Mouse (Mus musculus) splenic B cell, adult 2 months (primary cell): ENCODE measurements around the gene Fam129b.

Source experiments
- DNase-seq: peaks from one replicate; pipeline ENCODE4 v3.0.0-alpha.2; 2011; ENCODE audit warnings: low read depth, low spot score
- H3K27me3 ChIP-seq: 2 replicates; pipeline ENCODE4 v1.6.1; 2012; ENCODE audit warnings: mild to moderate bottlenecking, low read length, moderate library complexity, mixed read lengths; ENCODE audit not compliant: control insufficient read depth, poor library complexity, insufficient read depth, severe bottlenecking
- H3K36me3 ChIP-seq: 2 replicates; pipeline ENCODE4 v1.6.1; 2012; ENCODE audit warnings: mild to moderate bottlenecking, low read length, moderate library complexity, mixed read lengths; ENCODE audit not compliant: control insufficient read depth, poor library complexity, insufficient read depth, severe bottlenecking

Fam129b gene

DNA sequence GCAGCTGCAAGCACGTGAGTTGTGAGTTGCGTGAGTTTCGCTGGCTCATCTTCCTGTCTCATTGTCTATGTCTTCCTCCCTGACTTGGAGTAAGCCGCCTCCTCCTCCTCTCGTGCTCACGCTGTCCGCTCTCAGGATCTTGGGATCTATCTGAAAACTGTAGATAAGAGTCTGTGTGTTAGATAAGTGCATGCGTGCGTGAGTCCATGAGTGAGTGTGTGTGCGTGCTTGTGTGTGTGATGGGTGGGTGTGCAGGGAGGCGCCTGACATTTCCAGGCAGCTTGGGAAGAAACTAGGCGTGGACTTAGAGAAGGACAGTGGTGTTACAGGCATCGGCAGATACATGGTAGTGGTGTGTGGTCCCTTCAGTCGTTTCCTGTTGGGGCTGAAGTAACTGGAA lies 16.6 kb downstream of the Fam129b start:
- no peaks in the 10 kb centered on the region for H3K36me3 ChIP-seq
- H3K27me3 ChIP-seq: no peaks in the 10 kb centered on the region
- no peak for DNase-seq

DNA sequence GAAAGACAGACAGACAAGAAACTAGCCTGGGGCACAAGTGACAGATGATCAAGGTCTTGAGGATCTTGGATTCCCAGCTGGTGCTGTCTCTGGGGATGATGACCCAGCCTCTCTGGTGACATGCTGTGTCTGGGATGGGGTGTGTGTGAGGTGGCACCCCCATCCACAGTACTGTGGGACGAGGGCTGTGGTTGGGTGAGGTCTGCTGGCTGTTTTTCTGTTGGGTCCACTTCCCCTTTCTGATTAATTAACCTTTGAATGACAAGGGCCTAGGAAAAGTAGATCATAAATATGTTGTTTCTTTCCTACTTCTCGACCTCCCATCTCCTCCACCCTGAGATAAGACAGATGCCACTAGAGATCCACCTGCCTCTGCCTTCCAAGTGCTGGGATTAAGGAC lies 18.2 kb downstream of the Fam129b start:
- no peaks in the 10 kb centered on the region for H3K36me3 ChIP-seq
- no peaks in the 10 kb centered on the region for H3K27me3 ChIP-seq
- peak; percentile 56 for DNase-seq

DNA sequence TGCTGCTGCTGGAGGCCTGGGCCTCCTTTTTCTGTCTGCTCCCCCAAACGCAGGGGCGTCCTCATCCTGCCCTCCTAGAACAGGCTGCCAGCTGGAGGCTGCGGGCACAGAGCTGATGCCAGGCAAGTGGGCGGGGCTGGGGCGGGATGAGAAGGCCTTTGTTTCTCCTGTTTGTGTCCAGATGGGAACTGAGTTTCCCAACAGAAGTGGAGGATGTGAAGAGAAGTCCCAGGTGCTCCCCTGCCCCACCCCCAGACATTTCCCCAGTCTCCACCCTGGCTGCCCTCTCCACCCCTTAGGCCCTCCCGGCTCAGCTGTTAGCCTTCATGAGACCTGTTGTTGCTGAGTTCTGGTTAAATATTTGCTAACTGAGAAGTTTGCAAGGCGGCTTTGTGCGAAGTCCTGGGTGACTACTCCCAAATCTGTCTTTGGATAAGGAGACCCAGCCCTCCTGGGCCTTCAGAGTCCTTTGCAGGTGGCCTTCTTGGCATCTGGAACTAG lies 19.7 kb downstream of the Fam129b start:
- DNase-seq: no peak
- Histone ChIP-seq H3K27me3 (no peaks in the 10 kb centered on the region), H3K36me3 (no peaks in the 10 kb centered on the region)

DNA sequence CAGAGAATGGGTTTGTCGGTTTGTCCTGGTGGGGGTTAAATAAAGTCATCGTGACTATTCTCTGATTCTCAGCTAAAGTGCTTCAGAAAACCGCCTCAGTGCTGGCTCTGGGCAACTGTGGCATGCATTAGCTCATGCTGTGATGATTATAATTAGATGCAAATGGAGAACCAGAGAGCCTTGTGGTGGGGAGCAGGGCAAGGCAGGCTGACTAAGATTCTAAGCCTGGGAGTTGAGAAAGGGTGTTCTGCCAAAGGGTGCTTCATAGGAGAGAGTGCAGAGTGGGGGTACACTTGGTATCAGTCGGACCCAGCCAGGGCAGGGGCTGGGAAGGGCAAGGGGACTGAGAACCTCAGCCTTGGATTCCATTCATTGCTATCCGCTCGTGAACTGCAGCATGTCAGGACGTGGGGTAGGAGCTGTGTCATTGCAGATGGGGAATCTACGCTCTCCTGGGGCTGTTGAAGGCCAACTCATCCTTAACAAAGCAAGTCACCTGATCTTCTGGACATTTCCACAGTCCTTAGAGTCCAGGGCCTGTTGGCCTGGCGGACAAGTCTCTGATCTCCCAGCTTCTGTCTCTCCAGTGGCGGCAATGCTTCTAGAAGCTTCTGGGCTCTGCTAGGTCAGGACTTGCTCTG lies 20.7 kb downstream of the Fam129b start:
- DNase-seq: no peak
- Histone ChIP-seq H3K36me3 (no peaks in the 10 kb centered on the region), H3K27me3 (no peaks in the 10 kb centered on the region)

DNA sequence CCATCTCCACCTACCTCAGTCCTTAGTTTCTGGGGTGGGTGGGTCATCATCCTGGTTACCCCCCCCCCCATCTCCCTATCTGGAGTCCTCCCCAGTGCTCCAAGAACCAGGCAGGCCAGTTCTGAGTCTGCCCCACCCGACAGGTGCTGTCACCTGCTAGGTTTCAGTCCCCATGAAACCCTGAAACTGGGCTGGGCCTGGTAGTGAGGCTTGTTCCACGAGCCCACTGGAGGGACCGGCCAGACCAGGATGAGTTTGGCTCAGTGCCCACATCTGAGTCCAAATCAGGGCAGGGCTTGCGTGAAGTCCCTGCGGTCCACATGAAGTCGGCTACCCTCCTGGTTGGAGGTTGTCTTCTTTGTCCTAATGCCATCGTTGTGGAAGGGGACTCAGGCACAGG lies 23.1 kb downstream of the Fam129b start:
- DNase-seq: no peak
- Histone ChIP-seq H3K27me3 (no peaks in the 10 kb centered on the region), H3K36me3 (no peaks in the 10 kb centered on the region)

DNA sequence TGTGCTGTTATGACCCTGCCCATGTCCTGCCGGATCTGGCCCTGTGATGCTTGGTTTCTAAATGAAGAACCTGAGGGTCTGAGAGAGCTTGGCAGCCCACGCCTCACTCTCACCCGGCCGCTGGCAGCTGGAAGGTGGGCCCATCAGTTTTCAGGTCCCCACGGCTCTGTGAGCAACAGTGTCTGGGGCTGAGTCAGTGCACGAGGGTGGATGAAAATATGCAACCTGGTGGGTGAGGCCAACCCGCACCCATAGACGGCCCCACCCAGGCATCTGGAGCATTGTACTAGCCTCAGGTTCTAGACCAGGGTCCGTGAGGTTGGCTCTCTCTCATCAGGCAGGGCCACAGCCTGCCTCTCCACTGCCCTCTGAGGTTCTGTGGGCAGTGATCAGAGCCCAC lies 26.2 kb downstream of the Fam129b start:
- no peak for DNase-seq
- Histone ChIP-seq H3K27me3 (no peaks in the 10 kb centered on the region), H3K36me3 (no peaks in the 10 kb centered on the region)

DNA sequence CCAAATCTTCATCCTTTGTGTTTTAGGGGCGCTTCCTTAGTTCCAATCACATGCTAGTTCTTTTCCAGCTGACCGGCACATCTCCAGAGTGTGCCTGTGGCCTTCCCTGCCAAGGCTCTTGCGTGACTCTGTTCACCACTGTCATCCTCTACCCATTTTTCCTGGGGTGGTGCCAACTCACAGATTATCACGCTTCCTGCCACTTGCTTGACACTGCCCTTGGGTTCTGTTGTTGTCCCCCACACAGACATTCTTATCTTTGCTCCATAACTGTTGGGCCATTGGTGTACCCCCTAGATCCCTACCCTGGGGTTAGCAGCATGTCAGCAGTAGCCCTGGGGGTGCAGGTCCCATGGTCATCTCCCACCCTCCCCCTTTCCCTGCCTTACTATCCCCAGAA lies 27.6 kb downstream of the Fam129b start:
- Histone ChIP-seq H3K36me3 (no peaks in the 10 kb centered on the region), H3K27me3 (no peaks in the 10 kb centered on the region)
- DNase-seq: no peak

DNA sequence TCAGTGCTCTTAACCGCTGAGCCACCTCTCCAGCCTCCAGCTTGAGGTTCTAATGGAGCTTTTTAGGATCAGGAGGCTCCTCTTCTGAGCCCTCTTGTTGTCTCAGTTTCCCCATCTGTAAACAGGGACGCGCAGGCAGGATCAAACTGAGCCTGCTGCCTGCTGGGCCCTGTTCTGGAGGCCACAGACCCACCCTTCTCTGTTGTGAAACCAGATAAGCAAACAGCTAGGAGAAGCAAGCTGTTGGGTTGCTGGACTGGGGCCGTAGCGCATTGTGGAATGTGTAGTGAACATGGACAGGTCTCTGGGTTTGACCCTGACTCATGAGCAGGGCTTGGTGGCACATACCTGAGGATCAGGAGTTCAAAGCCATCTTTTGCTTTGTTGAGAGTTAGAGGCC lies 28.7 kb downstream of the Fam129b start:
- no peak for DNase-seq
- H3K27me3 ChIP-seq: no peaks in the 10 kb centered on the region
- H3K36me3 ChIP-seq: no peaks in the 10 kb centered on the region

DNA sequence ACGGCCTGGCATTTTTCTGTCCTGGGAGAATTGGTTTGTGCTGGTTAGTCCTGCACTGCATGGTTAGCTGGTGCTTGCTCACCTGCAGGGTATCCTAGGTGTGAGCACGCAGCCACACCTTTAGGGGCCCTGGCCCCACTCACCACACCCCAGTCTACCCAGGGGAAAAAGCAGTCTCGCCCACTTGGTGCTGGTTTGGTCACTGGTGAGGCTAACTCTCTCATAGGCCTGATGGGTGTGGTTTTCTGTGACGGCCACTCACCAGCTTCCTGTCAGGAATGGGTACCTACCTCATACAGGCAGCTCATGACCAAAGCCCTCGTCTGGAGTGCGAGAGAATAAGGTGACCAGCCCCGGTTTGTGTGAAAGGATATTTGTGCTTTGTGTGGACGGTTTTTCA lies 29.4 kb downstream of the Fam129b start:
- no peak for DNase-seq
- H3K27me3 ChIP-seq: no peaks in the 10 kb centered on the region
- H3K36me3 ChIP-seq: no peaks in the 10 kb centered on the region

DNA sequence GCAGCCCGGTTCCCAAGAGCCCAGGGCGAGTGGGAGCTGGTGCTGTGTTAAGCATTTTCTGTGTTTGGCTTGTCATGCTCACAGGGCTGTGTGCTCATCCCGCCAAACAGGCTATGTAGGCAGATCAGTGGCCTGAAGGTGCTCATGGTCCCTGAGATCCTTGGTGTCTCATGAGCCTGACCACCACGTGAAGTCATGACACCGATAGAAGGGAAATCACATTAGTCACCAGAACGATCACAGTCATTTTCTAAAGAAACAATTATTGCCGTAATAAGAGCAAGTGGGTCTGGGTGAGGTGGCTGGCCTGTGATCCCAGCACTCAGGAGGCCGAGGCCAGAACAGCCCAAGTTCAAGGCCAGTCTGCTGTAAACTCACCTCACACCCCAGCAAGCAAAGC lies 31.5 kb downstream of the Fam129b start:
- DNase-seq: no peak
- Histone ChIP-seq H3K27me3 (no peaks in the 10 kb centered on the region), H3K36me3 (no peaks in the 10 kb centered on the region)

DNA sequence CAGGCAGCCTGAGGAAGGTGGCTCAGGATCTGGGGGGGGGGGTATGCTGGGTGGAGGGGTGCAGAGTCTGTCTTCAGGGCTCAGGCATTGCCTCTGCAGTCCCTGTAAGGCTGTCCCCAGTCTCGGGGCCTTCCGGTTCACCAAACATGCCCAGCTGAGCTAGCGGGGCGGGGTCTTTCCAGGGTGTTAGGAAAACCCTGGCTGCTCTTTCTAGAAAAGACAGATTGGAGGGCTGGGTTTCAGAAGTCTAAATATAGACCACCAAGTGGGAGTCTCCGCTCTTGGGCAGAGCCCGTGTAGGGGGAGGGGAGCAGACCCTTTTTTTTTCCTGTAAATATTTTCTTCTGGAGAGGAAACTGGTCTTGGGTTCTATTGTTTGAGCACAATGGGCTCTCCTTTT lies 32.4 kb downstream of the Fam129b start:
- no peak for DNase-seq
- no peaks in the 10 kb centered on the region for H3K36me3 ChIP-seq
- no peaks in the 10 kb centered on the region for H3K27me3 ChIP-seq

DNA sequence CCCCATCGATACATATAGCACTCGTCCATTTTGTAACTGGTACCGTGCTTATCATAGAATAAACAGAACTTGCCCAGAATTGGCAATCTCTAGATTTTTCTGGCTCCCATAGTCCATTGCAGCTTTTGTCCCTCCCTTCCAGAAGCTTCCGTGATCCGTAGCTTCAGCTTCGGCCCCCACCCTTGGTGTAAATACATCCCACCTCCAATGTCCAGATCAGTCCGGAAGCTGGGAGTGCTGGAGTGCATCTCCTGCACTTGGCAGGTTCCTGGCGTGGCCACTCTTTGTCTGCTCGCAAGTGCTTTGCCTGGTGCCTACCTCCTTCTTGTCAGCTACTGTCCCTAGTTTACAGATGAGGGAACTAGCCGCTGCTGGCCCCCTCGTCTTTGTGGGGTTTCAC lies 32.9 kb downstream of the Fam129b start:
- DNase-seq: no peak

DNA sequence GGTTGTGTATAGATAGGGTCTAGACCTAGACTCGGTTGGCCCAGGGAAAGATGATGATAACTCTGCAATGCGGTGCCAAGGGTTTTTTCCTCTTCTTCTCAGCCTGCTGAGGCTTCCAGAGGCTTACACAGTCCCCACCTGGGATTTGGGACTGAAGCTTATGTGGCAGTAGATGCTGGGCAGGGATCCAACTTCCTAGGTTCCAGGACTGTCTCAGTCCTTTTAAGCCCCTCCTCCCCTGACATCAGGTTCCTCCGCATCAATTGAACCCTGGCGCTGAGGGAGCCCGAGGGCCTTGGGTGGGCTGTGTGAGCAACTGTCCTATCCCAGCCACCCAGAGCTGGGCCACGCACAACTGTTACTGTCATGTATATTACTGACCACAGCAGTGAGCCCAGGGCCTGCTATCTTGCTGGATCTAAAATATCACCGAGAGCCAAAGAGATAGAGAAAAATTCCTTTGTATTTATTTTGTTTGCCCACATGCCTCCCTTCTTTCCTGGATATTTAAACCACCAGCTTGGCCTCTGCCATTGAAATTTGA lies 35.8 kb downstream of the Fam129b start:
- Histone ChIP-seq H3K27me3 (no peaks in the 10 kb centered on the region), H3K36me3 (no peaks in the 10 kb centered on the region)
- no peak for DNase-seq

More for the DNA sequence above, 32.9 kb downstream of the Fam129b start:
- no peaks in the 10 kb centered on the region for H3K27me3 ChIP-seq
- no peaks in the 10 kb centered on the region for H3K36me3 ChIP-seq

DNA sequence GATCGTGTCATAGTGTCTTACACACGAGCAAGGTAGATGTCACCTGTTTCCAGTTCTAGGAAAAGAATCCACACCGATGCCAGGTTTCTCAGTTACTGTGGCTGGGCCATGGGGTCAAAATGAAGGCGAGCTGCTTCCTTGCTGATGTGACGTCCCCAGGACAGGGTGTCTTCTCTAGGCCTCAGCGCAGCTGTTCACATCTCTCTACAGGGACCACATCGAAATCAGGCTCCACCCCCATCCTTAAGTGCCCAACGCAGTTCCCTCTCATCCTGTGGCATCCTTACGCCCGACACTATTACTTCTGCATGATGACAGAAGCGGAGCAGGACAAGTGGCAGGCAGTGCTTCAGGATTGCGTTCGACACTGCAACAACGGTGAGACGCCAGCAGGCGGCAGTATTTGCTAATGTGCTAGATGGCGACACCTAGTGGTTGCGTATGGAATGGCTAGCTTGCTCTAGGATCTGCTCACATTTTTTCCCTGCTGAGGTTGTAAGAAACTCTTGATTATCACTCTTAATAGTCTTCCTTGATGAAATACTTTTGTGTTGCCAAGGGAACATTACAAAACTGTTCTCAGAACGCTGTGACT lies 36.4 kb downstream of the Fam129b start:
- Histone ChIP-seq H3K36me3 (no peaks in the 10 kb centered on the region), H3K27me3 (no peaks in the 10 kb centered on the region)
- peak; percentile 94 for DNase-seq

DNA sequence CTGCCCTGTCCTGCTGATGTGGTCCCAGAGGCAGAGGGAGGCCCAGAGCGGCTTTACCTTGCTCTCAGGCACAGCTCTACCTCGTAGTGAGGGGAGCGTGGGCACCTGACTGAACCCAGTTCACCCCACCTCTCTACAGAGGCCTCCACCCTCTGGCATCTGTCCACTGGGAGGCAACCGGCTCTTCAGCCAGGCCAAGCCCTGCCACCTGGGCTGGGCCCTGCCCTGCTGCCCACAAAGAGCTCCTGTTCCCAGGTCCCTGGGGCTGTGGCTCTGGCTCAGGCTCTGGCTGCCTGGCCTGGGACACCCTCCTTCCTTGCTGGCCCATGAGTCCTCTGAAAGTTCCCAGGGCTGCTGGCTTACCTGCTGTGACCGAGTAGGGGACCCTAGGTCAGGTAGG lies 38.4 kb downstream of the Fam129b start:
- DNase-seq: no peak
- Histone ChIP-seq H3K36me3 (no peaks in the 10 kb centered on the region), H3K27me3 (no peaks in the 10 kb centered on the region)
